Comparison of ENCODE assay signal across 12 mouse cellular contexts in genomic region chr2:58160541-58161307, GRCm38 (mm10). TPM values are rescaled to one million over a fixed set of nuclear protein-coding genes. Genes with fewer than 3 reads are reported as not detected.
A peak's percentile ranks its signal among the peaks of the same experiment; 100 is the strongest.
DNase-seq lines count a peak whose midpoint lies in the region; ATAC-seq and TF ChIP-seq lines count a peak whose summit lies in the region.
"Had no signal": no experiment of that assay in that cellular context is flagged by ENCODE, and none has a peak within 500 bp of the region (broad histone marks: within the 10 kb centered on the region; RNA-seq: fewer than 3 reads in every experiment).

No protein-coding gene starts in this region.

- DNase-seq in heart, adult 18-20 months: peak; percentile 15 to 38
- no peak for DNase-seq in heart, postnatal 25 days (ENCODE audit: low spot score)
- DNase-seq in B cell, adult 2 months: peak; percentile 78 to 80
- peak; percentile 74 for DNase-seq in lung, postnatal 36 days
- no peak for DNase-seq in layer of hippocampus, adult 2 months (ENCODE audit: low spot score in 2 of 2)
- DNase-seq in urinary bladder, adult 2 months (ENCODE audit: low spot score): no peak
- no peak for DNase-seq in hindbrain, postnatal 0 days (ENCODE audit: low spot score)
- DNase-seq: cerebellum, adult 2 months; gastrocnemius, postnatal 14 days had no signal

- no peak overlapping the region for H3K4me2 ChIP-seq in hindbrain, postnatal 0 days (ENCODE audit: low read depth, low read length)
- H3K4me2 ChIP-seq: neural tube, embryonic 15.5 days had no signal

- peak; percentile 28 to 40 for ATAC-seq in hematopoietic stem cell, adult 5-6 weeks (replicated peaks in 1 of 2; ENCODE audit: insufficient read depth in 1 of 2, low FRiP score in 2 of 2, low TSS enrichment in 1 of 2, low read depth in 1 of 2, poor library complexity in 2 of 2, severe bottlenecking in 2 of 2)
- ATAC-seq in hindbrain, postnatal 0 days: no peak

- no peak overlapping the region for H3K4me3 ChIP-seq in layer of hippocampus, adult 2 months
- no peak overlapping the region for H3K4me3 ChIP-seq in hindbrain, postnatal 0 days (ENCODE audit: low read length)
- H3K4me3 ChIP-seq: neural tube, embryonic 15.5 days had no signal

- no peaks in the 10 kb centered on the region for H3K9me3 ChIP-seq in hindbrain, postnatal 0 days (ENCODE audit: low read length)
- H3K9me3 ChIP-seq: neural tube, embryonic 15.5 days had no signal

- intact Hi-C loops in heart, postnatal 25 days (cut with DNase I): no loop called here

- no peak for TF ChIP-seq CTCF in layer of hippocampus, adult 2 months (conservative IDR thresholded peaks at IDR 0.05)
- no peak for TF ChIP-seq CTCF in hindbrain, postnatal 0 days (IDR thresholded peaks at IDR 0.05; ENCODE audit: low read depth)

- no peaks in the 10 kb centered on the region for H3K4me1 ChIP-seq in hindbrain, postnatal 0 days (ENCODE audit: insufficient read depth, low read length)
- H3K4me1 ChIP-seq: neural tube, embryonic 15.5 days had no signal

- no peaks in the 10 kb centered on the region for H3K27me3 ChIP-seq in hindbrain, postnatal 0 days (ENCODE audit: insufficient read depth, low read length)
- H3K27me3 ChIP-seq: neural tube, embryonic 15.5 days had no signal

- no peaks in the 10 kb centered on the region for H3K36me3 ChIP-seq in hindbrain, postnatal 0 days (ENCODE audit: insufficient read depth, low read length)
- H3K36me3 ChIP-seq: neural tube, embryonic 15.5 days had no signal

- H3K27ac ChIP-seq in layer of hippocampus, adult 2 months: no peak overlapping the region
- no peak overlapping the region for H3K27ac ChIP-seq in hindbrain, postnatal 0 days
- H3K27ac ChIP-seq: neural tube, embryonic 15.5 days had no signal

- no peak overlapping the region for H3K9ac ChIP-seq in hindbrain, postnatal 0 days (replicated peaks; ENCODE audit: low read length)
- H3K9ac ChIP-seq: neural tube, embryonic 15.5 days had no signal

- WGBS in hindbrain, postnatal 0 days: 73% methylated on average over 21 of the region's 21 CpGs

RNA-seq across cellular contexts. Expression of gene Cytip, which starts 34.6 kb away (rescaled TPM):
- 1 to 10 TPM; 1.9 to 4.3 TPM for total RNA-seq in heart, adult 18-20 months (2021)
- under 1 TPM; 0.68 to 0.75 TPM for total RNA-seq in heart, postnatal 25 days (2021)
- total RNA-seq in hematopoietic stem cell, adult 5-6 weeks (2017): 106 and 114 TPM in 2 replicates
- total RNA-seq in layer of hippocampus, adult 2 months (2021): under 1 TPM in 1 of 2 experiments, not detected in 1; 0.42 TPM
- polyA plus RNA-seq in urinary bladder, adult 2 months (2012; rRNA removed): 4.6 and 5.0 TPM in 2 replicates
- 0.11 TPM in 1 of 2 replicates, not detected in the other for total RNA-seq in hindbrain, postnatal 0 days (2014; rRNA removed)
- 0.24 and 0.49 TPM in 2 replicates for polyA plus RNA-seq in hindbrain, postnatal 0 days (2015; fragmentation: Nextera tagmentation; extraction: Ambion mirVana)
- total RNA-seq: left cerebral cortex, postnatal 36 days had no signal

Comparison
In these comparisons a context has a peak if more than half of its experiments do, and no peak if none do; other contexts are left out.
1. DNase-seq: peak in heart, adult 18-20 months (2 of 2), B cell, adult 2 months (2 of 2) and lung, postnatal 36 days (single experiment); none in heart, postnatal 25 days (single experiment), layer of hippocampus, adult 2 months (0 of 2), urinary bladder, adult 2 months (single experiment) and hindbrain, postnatal 0 days (single experiment).
2. RNA of gene Cytip, which starts 34.6 kb away (total RNA-seq): 106 to 114 TPM in hematopoietic stem cell, adult 5-6 weeks; 1.9 to 4.3 TPM in heart, adult 18-20 months, 0.68 to 0.75 TPM in heart, postnatal 25 days, 0.42 TPM in layer of hippocampus, adult 2 months and 0.11 TPM in hindbrain, postnatal 0 days; every median in the first group is over 10 times any median in the second.